Mouse (Mus musculus) kidney, postnatal 0 days (tissue): Measurements from ENCODE around the gene Stx17. TPM values are rescaled to one million over a fixed set of nuclear protein-coding genes. Genes with fewer than 3 reads are reported as not detected.

Source experiments
- ATAC-seq: fragments of 200-750 bp; cut with Nextera tagmentation; replicated peaks from 2 replicates; pipeline ENCODE4 v1.8.0; 2017; ENCODE audit warnings: low read depth, moderate number of reproducible peaks, moderate TSS enrichment, moderate library complexity; ENCODE audit not compliant: low FRiP score
- DNase-seq: peaks from one replicate; pipeline ENCODE4 v3.0.0-alpha.2; 2016; ENCODE audit warnings: low spot score
- H3K27ac ChIP-seq: fragments of 300-500 bp; sonication (generic); 2 replicates; pipeline ENCODE4 v1.5.1; 2014; ENCODE audit warnings: mild to moderate bottlenecking
- H3K27me3 ChIP-seq: fragments of 300-500 bp; sonication (generic); 2 replicates; pipeline ENCODE4 v1.6.1; 2014; ENCODE audit warnings: low read length, mixed read lengths; ENCODE audit not compliant: insufficient read depth
- H3K36me3 ChIP-seq: fragments of 300-500 bp; sonication (generic); 2 replicates; pipeline ENCODE4 v1.6.1; 2014; ENCODE audit warnings: low read length, mixed read lengths; ENCODE audit not compliant: insufficient read depth
- H3K4me1 ChIP-seq: fragments of 300-500 bp; sonication (generic); replicated peaks from 2 replicates; pipeline ENCODE4 v1.6.1; 2014; ENCODE audit warnings: antibody characterized with exemption, low read length, mixed read lengths; ENCODE audit not compliant: insufficient read depth
- H3K4me2 ChIP-seq: fragments of 300-500 bp; sonication (generic); 2 replicates; pipeline ENCODE4 v1.6.1; 2014; ENCODE audit warnings: mild to moderate bottlenecking, low read length, moderate library complexity, mixed read lengths
- H3K4me3 ChIP-seq: fragments of 300-500 bp; sonication (generic); replicated peaks from 2 replicates; pipeline ENCODE4 v1.5.1; 2014; ENCODE audit warnings: low read depth, low read length
- H3K9ac ChIP-seq: fragments of 300-500 bp; sonication (generic); 2 replicates; pipeline ENCODE4 v1.6.1; 2014; ENCODE audit warnings: low read depth, low read length
- H3K9me3 ChIP-seq: fragments of 300-500 bp; sonication (generic); replicated peaks from 2 replicates; pipeline ENCODE4 v1.6.1; 2016; ENCODE audit warnings: low read length, inconsistent platforms, mixed read lengths
- CTCF ChIP-seq: IDR thresholded peaks from 2 replicates; pipeline ENCODE4 v1.5.1; 2016; ENCODE audit warnings: antibody characterized with exemption, low read depth, mild to moderate bottlenecking, moderate library complexity
- WGBS: fragments of 180-500 bp; shearing (Covaris S2); extraction: QIAGEN DNeasy Blood & Tissue Kit; methylation state at CpG from one replicate; pipeline ENCODE4 v1.1.7; 2014; 5-methylcytosine and 5-hydroxymethylcytosine counted together
- microRNA counts: library from miRNA; unstranded; fragments of <30 nt; microRNA quantifications from one replicate; lab custom pipeline; 2015
- microRNA-seq: library from miRNA; unstranded; fragments of <30 nt; microRNA quantifications from one replicate; pipeline ENCODE4, GENCODE M21; 2016
- polyA plus RNA-seq: library from polyadenylated mRNA; unstranded; fragments of >200 nt; fragmentation: Nextera tagmentation; extraction: Ambion mirVana; gene quantifications from 2 replicates; pipeline ENCODE4 v1.2.1, GENCODE M21; 2015

Stx17 gene
- polyA plus RNA-seq, 1 experiment from 2014 or later = 20.4 TPM

- Histone ChIP-seq H3K9ac (no peak overlapping the region), H3K36me3 (0 out of 2 replicates have a peak, but pooled peaks cover 7% of the 10 kb centered on the region)
Observed at GRCm38 (mm10) chr4:48182115-48182806, 57.5 kb downstream of the Stx17 start.

GRCm38 (mm10) chr4:48197925-48198324 is 73.2 kb downstream of the Stx17 start:
- Histone ChIP-seq H3K9me3 (no peaks in the 10 kb centered on the region), H3K27me3 (no peaks in the 10 kb centered on the region), H3K4me2 (no peak overlapping the region), H3K4me3 (no peak overlapping the region), H3K27ac (no peak overlapping the region), H3K36me3 (0 out of 2 replicates have a peak, but pooled peaks cover 9% of the 10 kb centered on the region), H3K4me1 (no peaks in the 10 kb centered on the region), H3K9ac (no peak overlapping the region)
- no peak for DNase-seq
- TF ChIP-seq CTCF = peak; percentile 54
- no peak for ATAC-seq
- WGBS = 88% methylated on average over 3 of the region's 3 CpGs

More at GRCm38 (mm10) chr4:48182115-48182806, 57.5 kb downstream of the Stx17 start:
- 85% methylated on average over 8 of the region's 8 CpGs for WGBS
- no peak for TF ChIP-seq CTCF
- no peak overlapping the region for H3K4me2 ChIP-seq
- no peak for DNase-seq
- no peaks in the 10 kb centered on the region for H3K9me3 ChIP-seq
- no peaks in the 10 kb centered on the region for H3K27me3 ChIP-seq
- H3K27ac ChIP-seq = no peak overlapping the region
- no peaks in the 10 kb centered on the region for H3K4me1 ChIP-seq
- H3K4me3 ChIP-seq = no peak overlapping the region
- no peak for ATAC-seq

GRCm38 (mm10) chr4:48198447-48198846 is 73.7 kb downstream of the Stx17 start:
- no peaks in the 10 kb centered on the region for H3K9me3 ChIP-seq
- DNase-seq (no peak), ATAC-seq (no peak)
- no peak overlapping the region for H3K4me2 ChIP-seq
- H3K4me1 ChIP-seq = no peaks in the 10 kb centered on the region
- 0 out of 2 replicates have a peak, but pooled peaks cover 10% of the 10 kb centered on the region for H3K36me3 ChIP-seq
- TF ChIP-seq CTCF = no peak
- H3K27ac ChIP-seq = no peak overlapping the region
- WGBS = 80% methylated on average over 8 of the region's 8 CpGs
- no peak overlapping the region for H3K4me3 ChIP-seq
- no peak overlapping the region for H3K9ac ChIP-seq
- H3K27me3 ChIP-seq = no peaks in the 10 kb centered on the region

GRCm38 (mm10) chr4:48203564-48203963 is 78.8 kb downstream of the Stx17 start:
- H3K27me3 ChIP-seq = no peaks in the 10 kb centered on the region
- DNase-seq (no peak), ATAC-seq (no peak)
- no peaks in the 10 kb centered on the region for H3K4me1 ChIP-seq
- no peak overlapping the region for H3K4me2 ChIP-seq
- no peak overlapping the region for H3K27ac ChIP-seq
- no peak for TF ChIP-seq CTCF
- H3K9ac ChIP-seq = no peak overlapping the region
- peaks cover 14% of the 10 kb centered on the region for H3K36me3 ChIP-seq
- no peaks in the 10 kb centered on the region for H3K9me3 ChIP-seq
- no peak overlapping the region for H3K4me3 ChIP-seq
- WGBS = 92% methylated on average over 4 of the region's 4 CpGs

GRCm38 (mm10) chr4:48225173-48225572 is 100.5 kb downstream of the Stx17 start:
- H3K9ac ChIP-seq = no peak overlapping the region
- no peak overlapping the region for H3K4me2 ChIP-seq
- no peak overlapping the region for H3K27ac ChIP-seq
- no peaks in the 10 kb centered on the region for H3K4me1 ChIP-seq
- H3K27me3 ChIP-seq = no peaks in the 10 kb centered on the region
- H3K36me3 ChIP-seq = no peaks in the 10 kb centered on the region
- peak; percentile 54; the same call in 1 of the 2 replicates for ATAC-seq
- no peaks in the 10 kb centered on the region for H3K9me3 ChIP-seq
- H3K4me3 ChIP-seq = no peak overlapping the region
- DNase-seq = peak; percentile 67
- peak; percentile 95 for TF ChIP-seq CTCF
- WGBS = 29% methylated on average over 2 of the region's 2 CpGs

GRCm38 (mm10) chr4:48225604-48226003 is 100.9 kb downstream of the Stx17 start:
- H3K4me2 ChIP-seq = no peak overlapping the region
- TF ChIP-seq CTCF = no peak
- no peak overlapping the region for H3K4me3 ChIP-seq
- H3K9me3 ChIP-seq = no peaks in the 10 kb centered on the region
- H3K27me3 ChIP-seq = no peaks in the 10 kb centered on the region
- DNase-seq = no peak
- H3K9ac ChIP-seq = no peak overlapping the region
- H3K36me3 ChIP-seq = no peaks in the 10 kb centered on the region
- whole genome bisulfite sequencing = 38% methylated on average over 3 of the region's 3 CpGs
- ATAC-seq = no peak
- H3K4me1 ChIP-seq = no peaks in the 10 kb centered on the region
- H3K27ac ChIP-seq = no peak overlapping the region

GRCm38 (mm10) chr4:48226800-48227199 is 102.1 kb downstream of the Stx17 start:
- Histone ChIP-seq H3K9me3 (no peaks in the 10 kb centered on the region), H3K27ac (no peak overlapping the region), H3K4me3 (no peak overlapping the region), H3K36me3 (no peaks in the 10 kb centered on the region), H3K4me1 (no peaks in the 10 kb centered on the region), H3K4me2 (no peak overlapping the region), H3K9ac (no peak overlapping the region), H3K27me3 (no peaks in the 10 kb centered on the region)
- WGBS = 42% methylated on average over 3 of the region's 3 CpGs
- ATAC-seq (no peak), DNase-seq (no peak)
- no peak for TF ChIP-seq CTCF

MicroRNAs encoded within 50 kb of the gene (microRNA counts, 519-probe panel; counts per million panel counts)
- 330 counts per million, percentile 68 among the panel's probes with 10 or more counts for microRNA mmu-miR-1958 (lab: Ali Mortazavi, UCI)

Small RNA genes lying within 50 kb of the gene (microRNA-seq; reads per million reads assigned to microRNA genes)
- not detected for gene Mir1958

Other genes with a start within 250 kb of the Stx17 start
- gene Nr4a3, start 79.8 kb upstream of the Stx17 start, polyA plus RNA-seq = 0.04 and 0.10 TPM in 2 replicates
- 94.3 and 105 TPM in 2 replicates for gene Erp44, start 154.6 kb downstream of the Stx17 start, polyA plus RNA-seq
- 4.0 and 5.4 TPM in 2 replicates for gene Invs, start 154.8 kb downstream of the Stx17 start, polyA plus RNA-seq